Mouse (Mus musculus): ENCODE results near the gene Gbp3. TPM values are rescaled to one million over a fixed set of nuclear protein-coding genes. Genes with fewer than 3 reads are reported as not detected.
A peak's percentile ranks its signal among the peaks of the same experiment; 100 is the strongest.

The Gbp3 gene
- polyA plus RNA-seq, 2 experiments from 2014 or later, result 91.5 to 108 TPM

DNA sequence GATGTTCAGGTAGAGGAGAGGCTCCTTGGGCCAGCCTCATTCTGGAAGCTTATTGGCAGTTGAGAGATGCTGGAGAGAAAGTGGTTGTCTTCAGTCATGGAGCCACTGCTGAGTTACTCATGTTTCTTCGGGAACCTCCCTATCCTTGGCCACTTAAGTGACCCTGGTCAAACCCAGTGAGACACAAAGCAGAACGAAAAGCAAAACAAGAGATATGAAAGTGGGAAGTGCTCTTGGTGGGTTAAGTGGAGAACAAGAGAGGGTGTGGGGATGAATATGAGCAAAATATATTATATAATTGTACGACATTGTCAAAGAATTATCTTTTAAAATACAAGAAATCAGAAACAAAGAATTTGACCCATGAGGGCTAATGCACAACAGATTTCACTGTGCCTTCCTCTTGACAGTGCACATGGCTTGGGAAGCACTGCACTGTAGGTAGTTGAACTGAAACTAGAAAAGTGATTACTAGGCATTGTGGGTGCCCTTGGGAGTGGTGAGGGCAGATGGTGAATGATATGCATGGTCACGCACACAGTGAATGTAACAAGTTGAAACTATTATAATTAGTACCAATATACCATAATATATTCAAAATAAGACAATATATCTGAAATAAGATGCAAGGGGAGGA, 30.7 kb downstream of the Gbp3 start:
- ATAC-seq, result peak; percentile 35

DNA sequence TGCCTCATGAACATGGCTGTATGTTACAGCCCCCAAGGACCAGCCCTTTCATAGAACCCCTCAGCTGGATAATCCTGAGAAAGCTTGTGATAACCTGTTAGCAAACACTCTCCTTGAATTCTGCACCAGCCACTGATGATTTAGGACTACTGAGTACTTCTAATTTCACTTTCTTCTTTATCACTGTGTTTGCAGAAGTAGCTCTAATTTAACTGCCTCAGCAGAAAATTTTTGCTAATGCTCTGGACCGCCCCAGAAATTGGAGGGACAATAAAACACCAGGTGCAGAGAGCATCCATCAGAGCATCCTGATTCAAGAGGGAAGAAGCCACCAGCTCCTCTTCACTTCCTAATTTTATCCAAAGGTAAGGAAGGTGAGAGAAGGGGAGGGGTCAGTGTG, 34.7 kb downstream of the Gbp3 start, which contains the start of gene Gbp2b:
TSS of gene Gbp2b (plus strand) at position 301 of the 400 bp plus-strand sequence.
- no peak for ATAC-seq

DNA sequence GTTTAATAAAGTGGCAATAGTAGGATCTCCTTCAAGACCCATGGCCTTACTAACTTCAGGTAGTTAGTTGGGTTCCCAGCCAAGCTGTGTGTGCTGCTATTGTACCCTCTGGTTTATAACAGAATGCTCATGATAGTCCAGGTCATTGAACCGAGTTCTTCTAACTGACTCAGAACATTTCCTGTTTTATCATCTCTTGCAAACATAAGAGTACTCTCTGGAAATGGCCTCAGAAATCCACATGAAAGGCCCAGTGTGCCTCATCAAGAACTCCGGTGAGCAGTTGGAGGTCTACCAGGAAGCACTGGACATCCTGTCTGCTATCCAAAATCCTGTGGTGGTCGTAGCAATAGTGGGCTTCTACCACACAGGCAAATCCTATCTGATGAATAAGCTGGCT, 38.1 kb downstream of the Gbp3 start:
- no peak for ATAC-seq

DNA sequence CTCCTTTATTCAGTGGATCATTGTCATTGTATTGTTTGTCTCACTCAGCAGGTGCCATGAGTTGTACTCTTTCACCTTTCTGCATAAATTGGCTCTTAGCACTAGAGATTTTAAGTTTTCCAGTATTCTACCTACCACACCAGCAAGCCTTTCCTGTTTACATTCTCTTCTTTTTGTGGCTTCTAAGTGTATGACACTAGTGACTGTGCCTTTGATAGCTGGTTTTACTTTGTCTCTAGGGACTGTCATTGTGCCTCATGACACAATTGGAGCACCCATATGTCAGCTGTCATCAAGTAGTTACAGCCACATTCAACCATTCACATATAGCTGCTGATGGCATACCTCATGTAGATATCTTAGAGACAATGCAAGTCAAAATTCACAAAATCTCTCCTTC, 41.8 kb downstream of the Gbp3 start:
- ATAC-seq, result peak; percentile 36

DNA sequence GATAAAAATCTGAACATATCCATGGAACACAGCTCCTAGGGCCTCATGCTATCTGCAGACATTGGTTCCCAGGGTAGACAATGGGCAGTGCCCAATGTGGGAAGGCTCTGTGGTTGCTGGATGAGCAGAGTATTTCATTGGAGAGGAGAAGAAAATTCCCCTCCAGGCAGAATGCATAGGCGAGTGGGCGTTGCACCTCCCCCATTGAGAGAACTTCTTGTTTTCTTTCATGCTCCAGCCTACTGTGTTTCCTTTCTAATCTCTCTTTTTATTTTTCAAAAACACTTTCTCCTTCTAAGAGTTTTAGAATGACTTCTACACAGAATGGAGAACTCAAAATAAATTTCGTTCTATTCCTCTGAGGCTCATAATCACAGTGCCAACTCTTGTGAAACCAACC, 58.8 kb downstream of the Gbp3 start:
- peak; percentile 5 for ATAC-seq

DNA sequence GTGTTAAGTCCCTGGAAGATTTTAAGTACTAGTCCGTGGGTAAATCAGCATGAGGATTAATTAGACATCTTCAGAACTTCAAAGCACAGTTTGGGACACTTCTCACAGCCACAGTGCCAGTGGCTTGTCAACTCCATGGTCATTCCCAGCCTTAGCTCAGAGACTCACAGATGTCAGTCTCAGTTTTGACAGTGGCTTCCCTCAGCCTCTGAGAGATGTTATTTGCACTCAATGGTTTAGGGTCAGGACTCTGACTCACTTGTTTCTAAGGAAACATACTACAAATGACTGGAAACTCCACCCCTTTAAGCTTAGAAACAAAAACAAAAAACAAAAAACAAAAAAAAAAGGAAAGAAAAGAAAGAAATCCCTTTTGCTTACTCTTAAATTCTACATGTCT, 59.8 kb downstream of the Gbp3 start:
- ATAC-seq, result peak; percentile 65

DNA sequence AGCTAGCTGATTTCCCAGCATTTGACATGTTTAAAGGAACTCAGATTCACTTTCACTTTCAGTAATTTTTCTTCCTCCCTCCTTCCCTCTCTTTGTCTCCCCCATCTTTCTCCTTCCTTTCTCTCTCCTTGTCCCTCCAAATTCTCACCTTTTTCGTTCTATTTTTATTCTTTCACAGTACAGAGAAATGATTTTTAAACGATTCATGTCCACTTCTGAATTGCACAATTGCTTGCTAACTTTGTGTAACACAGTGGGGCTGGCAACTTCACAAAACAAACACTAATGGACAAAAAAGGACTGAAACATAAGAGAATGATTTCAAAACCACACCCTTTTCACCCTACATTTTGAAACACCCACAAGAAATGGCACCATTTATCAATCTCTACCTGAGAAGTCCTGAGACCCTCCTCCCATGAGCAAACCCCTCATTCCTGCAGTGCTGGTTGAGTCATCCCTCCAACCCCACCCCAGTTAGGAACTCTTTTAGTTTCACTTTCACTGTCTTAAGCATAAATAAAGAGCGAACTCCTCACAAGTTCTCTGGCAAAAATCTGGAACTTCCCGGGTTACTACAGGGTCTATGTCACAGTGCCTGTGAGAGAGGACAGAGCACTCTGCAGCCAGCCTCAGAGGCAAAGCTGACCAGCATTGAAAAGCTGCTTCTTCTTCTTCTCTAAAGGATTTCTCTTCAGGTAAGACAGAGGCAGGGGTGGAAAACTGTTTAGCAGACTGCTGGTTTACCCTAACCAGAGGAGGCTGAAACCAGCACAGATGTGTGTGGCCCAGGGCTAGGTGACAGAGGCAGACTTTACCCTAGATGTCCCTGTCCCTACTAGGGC, 60.5 kb downstream of the Gbp3 start, which contains the start of gene Gbp2:
TSS of gene Gbp2 (plus strand) at position 492 of the 845 bp plus-strand sequence.
- peak; percentile 53 for ATAC-seq

DNA sequence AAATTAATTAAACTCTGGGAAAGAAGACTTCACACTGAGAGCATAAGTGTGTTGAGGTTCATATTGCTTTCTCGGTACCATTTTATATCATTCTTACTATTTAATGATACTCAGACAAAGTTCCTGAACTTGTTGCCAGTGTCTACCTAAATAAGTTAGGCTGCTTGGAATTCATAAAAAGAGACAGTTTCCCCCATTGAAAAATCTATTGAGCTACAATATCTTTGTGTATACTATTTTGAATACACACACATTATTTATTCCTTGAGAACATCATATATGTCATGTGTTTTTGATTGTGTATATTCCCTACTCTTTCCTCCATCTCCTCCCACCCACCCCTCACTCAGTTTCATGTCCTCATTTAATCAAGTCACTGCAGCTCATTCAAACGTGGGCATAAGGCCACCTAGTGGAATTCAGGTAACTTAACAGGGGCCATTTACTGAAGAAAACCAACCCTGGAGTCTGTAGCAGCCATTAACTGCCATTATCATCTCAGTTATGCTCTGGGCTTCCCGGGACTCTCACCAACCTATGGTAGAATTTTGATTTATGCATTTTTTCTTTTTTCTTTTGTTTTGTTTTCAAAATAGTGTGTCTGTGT, 61.2 kb downstream of the Gbp3 start:
- ATAC-seq, result peak; percentile 67

Other genes with a start within 250 kb of the Gbp3 start
- gene Pdlim5, start 164.3 kb upstream of the Gbp3 start, polyA plus RNA-seq (2017; shearing (Covaris generic)), result 10 to 100 TPM; 21.1 to 26.6 TPM
- gene Gbp5, start 66.0 kb upstream of the Gbp3 start, polyA plus RNA-seq (2017; shearing (Covaris generic)), result 10 to 100 TPM; 10.1 to 14.4 TPM
- 100 to 1,000 TPM; 226 to 256 TPM for gene Gbp7, start 29.7 kb upstream of the Gbp3 start, polyA plus RNA-seq (2017; shearing (Covaris generic))
- 10 to 100 TPM; 18.4 to 57.3 TPM for gene Gbp2b, start 34.8 kb downstream of the Gbp3 start, polyA plus RNA-seq (2017; shearing (Covaris generic))
- 100 to 1,000 TPM; 109 to 135 TPM for gene Gbp2, start 60.6 kb downstream of the Gbp3 start, polyA plus RNA-seq (2017; shearing (Covaris generic))
- gene Kyat3, start 141.0 kb downstream of the Gbp3 start, polyA plus RNA-seq (2017; shearing (Covaris generic)), result 1 to 10 TPM; 5.2 TPM
- 10 to 100 TPM; 58.6 to 67.4 TPM for gene Gtf2b, start 205.0 kb downstream of the Gbp3 start, polyA plus RNA-seq (2017; shearing (Covaris generic))

Data from activated CD4-positive, CD25-positive, alpha-beta regulatory T cell, adult 4 months (primary cell).